Mouse (Mus musculus): ENCODE data around the gene Asna1.

DNA sequence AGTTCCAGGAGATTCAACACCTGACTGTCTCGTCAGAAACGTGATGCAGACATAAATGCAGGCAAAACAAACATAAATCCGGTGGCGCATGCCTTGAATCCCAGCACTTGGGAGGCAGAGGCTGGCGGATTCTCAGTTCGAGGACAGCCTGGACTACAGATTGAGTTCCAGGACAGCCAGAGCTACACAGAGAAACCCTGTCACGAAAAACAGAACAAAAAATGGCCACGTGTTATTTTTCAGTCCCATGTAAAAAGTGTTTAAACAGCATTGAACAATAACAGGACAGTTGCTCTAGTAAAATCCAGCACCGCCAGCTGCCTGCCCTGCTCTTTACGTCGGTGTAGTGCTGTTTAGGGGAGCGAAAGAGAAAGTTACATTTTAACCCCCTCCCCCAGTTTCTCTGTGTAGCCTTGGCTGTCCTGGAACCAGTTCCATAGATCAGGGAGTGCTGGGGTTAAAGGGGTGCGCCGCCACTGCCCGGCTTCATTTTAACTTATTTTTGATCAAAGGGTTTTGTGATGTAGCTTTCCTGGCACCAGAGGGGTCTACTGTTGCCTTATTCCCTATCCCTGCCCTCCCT, 10.7 kb upstream of the Asna1 start:
- no peak for TF ChIP-seq CTCF (IDR thresholded peaks at IDR 0.05; ENCODE audit: control insufficient read depth, insufficient read depth, insufficient read length)
- no peak for TF ChIP-seq USF1 (IDR thresholded peaks at IDR 0.05; ENCODE audit: low read depth)
- no peak for TF ChIP-seq MAX (IDR thresholded peaks at IDR 0.05)
- TF ChIP-seq CEBPB (IDR thresholded peaks at IDR 0.05; ENCODE audit: low read depth), result no peak
